Mouse (Mus musculus): Measurements from ENCODE around the gene Nanos2.
A peak's percentile ranks its signal among the peaks of the same experiment; 100 is the strongest.

Gene Nanos2

GRCm38 (mm10) chr7:19022189-19022958, 35.2 kb downstream of the Nanos2 start:
- no peak for DNase-seq

GRCm38 (mm10) chr7:19023357-19023814, 36.2 kb downstream of the Nanos2 start, which contains the start of gene Foxa3:
Gene Foxa3 (minus strand): TSS chr7:19023538.
- peak; percentile 52 for DNase-seq

- DNase-seq: peak; percentile 97
These were observed 36.9 kb downstream of the Nanos2 start, which contains the start of gene Sympk for GRCm38 (mm10) chr7:19024096-19024506. Gene Sympk (plus strand): TSS chr7:19024377.

GRCm38 (mm10) chr7:19024581-19025255, 37.5 kb downstream of the Nanos2 start:
- DNase-seq: peak; percentile 41

GRCm38 (mm10) chr7:19028067-19028466, 40.9 kb downstream of the Nanos2 start:
- DNase-seq: no peak

- peak; percentile 72 for DNase-seq
These were observed 42.0 kb downstream of the Nanos2 start for GRCm38 (mm10) chr7:19029084-19029653.

GRCm38 (mm10) chr7:19031641-19032040, 44.4 kb downstream of the Nanos2 start:
- no peak for DNase-seq

All from lung, postnatal 10 days (tissue).